Mouse (Mus musculus): Measurements from ENCODE around the gene Rnps1. TPM values are rescaled to one million over a fixed set of nuclear protein-coding genes. Genes with fewer than 3 reads are reported as not detected.
A peak's percentile ranks its signal among the peaks of the same experiment; 100 is the strongest.
"Not testable (repeated sequence)": the region's sequence is repeated elsewhere in the genome, so short reads cannot be mapped to it uniquely, and the experiment has no call there.

The Rnps1 gene
- polyA plus RNA-seq, 1 experiment from 2014 or later, result 318 TPM

GRCm38 (mm10) chr17:24407116-24407803 is 7.1 kb upstream of the Rnps1 start:
- no peaks in the 10 kb centered on the region for H3K9me3 ChIP-seq (replicated peaks)
- no peak overlapping the region for H3K4me2 ChIP-seq
- H3K4me1 ChIP-seq, result no peaks in the 10 kb centered on the region
- peaks cover 77% of the 10 kb centered on the region for H3K36me3 ChIP-seq
- H3K27ac ChIP-seq, result no peak overlapping the region
- no peak overlapping the region for H3K9ac ChIP-seq
- H3K27me3 ChIP-seq, result no peaks in the 10 kb centered on the region
- no peak overlapping the region for H3K4me3 ChIP-seq (replicated peaks)
- WGBS, result 86% methylated on average over 12 of the region's 12 CpGs
- no peak for ATAC-seq (replicated peaks; ENCODE audit: low FRiP score)

- peak overlapping the region; percentile 63 for H3K4me3 ChIP-seq (replicated peaks)
- peak overlapping the region; percentile 84 for H3K4me2 ChIP-seq
- 35% methylated on average over 22 of the region's 22 CpGs for WGBS
- H3K9me3 ChIP-seq (replicated peaks), result no peaks in the 10 kb centered on the region
- peaks cover 61% of the 10 kb centered on the region for H3K36me3 ChIP-seq
- H3K4me1 ChIP-seq, result peaks cover 36% of the 10 kb centered on the region
- no peaks in the 10 kb centered on the region for H3K27me3 ChIP-seq
- peak overlapping the region; percentile 95 for H3K27ac ChIP-seq
- ATAC-seq (replicated peaks; ENCODE audit: low FRiP score), result peak; percentile 55
- H3K9ac ChIP-seq, result peak overlapping the region; percentile 68
Measured at GRCm38 (mm10) chr17:24413557-24414211, 681 bp upstream of the Rnps1 start.

- H3K9ac ChIP-seq, result peak overlapping the region; percentile 75
- peak overlapping the region; percentile 84 for H3K4me2 ChIP-seq
- H3K36me3 ChIP-seq, result peaks cover 61% of the 10 kb centered on the region
- H3K27ac ChIP-seq, result peak overlapping the region; percentile 95
- H3K4me1 ChIP-seq, result peaks cover 36% of the 10 kb centered on the region
- H3K9me3 ChIP-seq (replicated peaks), result no peaks in the 10 kb centered on the region
- WGBS, result under 1% methylated on average over 21 of the region's 21 CpGs
- no peaks in the 10 kb centered on the region for H3K27me3 ChIP-seq
- H3K4me3 ChIP-seq (replicated peaks), result peak overlapping the region; percentile 63
- peak; percentile 7; the same call in 1 of the 2 replicates for ATAC-seq (replicated peaks; ENCODE audit: low FRiP score)
Measured at GRCm38 (mm10) chr17:24415011-24415410, 646 bp downstream of the Rnps1 start.

- Histone ChIP-seq H3K9ac (peak overlapping the region; percentile 75), H3K4me1 (peaks cover 36% of the 10 kb centered on the region), H3K9me3 (replicated peaks) (no peaks in the 10 kb centered on the region), H3K4me2 (peak overlapping the region; percentile 84), H3K27me3 (no peaks in the 10 kb centered on the region), H3K36me3 (peaks cover 61% of the 10 kb centered on the region), H3K4me3 (replicated peaks) (peak overlapping the region; percentile 63), H3K27ac (no peak overlapping the region)
- ATAC-seq (replicated peaks; ENCODE audit: low FRiP score), result no peak
- 76% methylated on average over 3 of the region's 3 CpGs for WGBS
Measured at GRCm38 (mm10) chr17:24416051-24416652, 1.8 kb downstream of the Rnps1 start.

GRCm38 (mm10) chr17:24423114-24423513 is 8.7 kb downstream of the Rnps1 start:
- Histone ChIP-seq H3K9me3 (replicated peaks) (no peaks in the 10 kb centered on the region), H3K27ac (no peak overlapping the region), H3K4me1 (peaks cover 15% of the 10 kb centered on the region), H3K36me3 (peaks cover 75% of the 10 kb centered on the region), H3K27me3 (no peaks in the 10 kb centered on the region), H3K9ac (no peak overlapping the region), H3K4me3 (replicated peaks) (no peak overlapping the region), H3K4me2 (no peak overlapping the region)
- 92% methylated on average over 4 of the region's 4 CpGs for WGBS
- ATAC-seq (replicated peaks; ENCODE audit: low FRiP score), result no peak

GRCm38 (mm10) chr17:24424489-24424888 is 10.1 kb downstream of the Rnps1 start:
- H3K4me2 ChIP-seq, result no peak overlapping the region
- H3K9me3 ChIP-seq (replicated peaks), result no peaks in the 10 kb centered on the region
- no peak overlapping the region for H3K4me3 ChIP-seq (replicated peaks)
- H3K9ac ChIP-seq, result no peak overlapping the region
- H3K36me3 ChIP-seq, result peaks cover 61% of the 10 kb centered on the region
- 93% methylated on average over 5 of the region's 5 CpGs for WGBS
- no peak for ATAC-seq (replicated peaks; ENCODE audit: low FRiP score)
- peaks cover 25% of the 10 kb centered on the region for H3K4me1 ChIP-seq
- H3K27ac ChIP-seq, result no peak overlapping the region
- no peaks in the 10 kb centered on the region for H3K27me3 ChIP-seq

GRCm38 (mm10) chr17:24425326-24425725 is 11.0 kb downstream of the Rnps1 start:
- H3K4me1 ChIP-seq, result peaks cover 29% of the 10 kb centered on the region
- H3K27me3 ChIP-seq; H3K9ac ChIP-seq; H3K4me2 ChIP-seq; H3K9me3 ChIP-seq (replicated peaks); H3K27ac ChIP-seq; H3K4me3 ChIP-seq (replicated peaks); ATAC-seq (replicated peaks; ENCODE audit: low FRiP score): not testable (repeated sequence)
- 89% methylated on average over 6 of the region's 8 CpGs for WGBS
- H3K36me3 ChIP-seq, result peaks cover 56% of the 10 kb centered on the region

- Histone ChIP-seq H3K9ac (no peak overlapping the region), H3K4me1 (peaks cover 29% of the 10 kb centered on the region), H3K36me3 (peaks cover 50% of the 10 kb centered on the region), H3K9me3 (replicated peaks) (no peaks in the 10 kb centered on the region), H3K4me2 (peak overlapping the region; percentile 66), H3K4me3 (replicated peaks) (peak overlapping the region; percentile 67; the same call in 1 of the 2 replicates), H3K27me3 (no peaks in the 10 kb centered on the region), H3K27ac (peak overlapping the region; percentile 98)
- WGBS, result 87% methylated on average over 7 of the region's 7 CpGs
- peak; percentile 1; the same call in 1 of the 2 replicates for ATAC-seq (replicated peaks; ENCODE audit: low FRiP score)
Measured at GRCm38 (mm10) chr17:24425905-24426304, 11.5 kb downstream of the Rnps1 start.

- Histone ChIP-seq H3K4me1 (peaks cover 29% of the 10 kb centered on the region), H3K4me3 (replicated peaks) (peak within 1 kb of the TSS; percentile 67), H3K9ac (peak within 1 kb of the TSS; percentile 81), H3K4me2 (peak within 1 kb of the TSS; percentile 66), H3K27me3 (no peaks in the 10 kb centered on the region), H3K36me3 (peaks cover 43% of the 10 kb centered on the region), H3K27ac (peak within 1 kb of the TSS; percentile 98), H3K9me3 (replicated peaks) (no peaks in the 10 kb centered on the region)
- WGBS, result under 1% methylated on average over 48 of the region's 48 CpGs
- peak; percentile 98 for ATAC-seq (replicated peaks; ENCODE audit: low FRiP score)
Measured at GRCm38 (mm10) chr17:24426471-24427169, 12.3 kb downstream of the Rnps1 start, which contains the start of gene Eci1. Eci1 (plus strand) TSS chr17:24426641.

- H3K27ac ChIP-seq, result peak overlapping the region; percentile 98
- peak overlapping the region; percentile 81 for H3K9ac ChIP-seq
- no peaks in the 10 kb centered on the region for H3K9me3 ChIP-seq (replicated peaks)
- 1% methylated on average over 8 of the region's 8 CpGs for WGBS
- H3K4me3 ChIP-seq (replicated peaks), result peak overlapping the region; percentile 67
- H3K4me2 ChIP-seq, result peak overlapping the region; percentile 66
- no peaks in the 10 kb centered on the region for H3K27me3 ChIP-seq
- H3K4me1 ChIP-seq, result peaks cover 29% of the 10 kb centered on the region
- peaks cover 37% of the 10 kb centered on the region for H3K36me3 ChIP-seq
- no peak for ATAC-seq (replicated peaks; ENCODE audit: low FRiP score)
Measured at GRCm38 (mm10) chr17:24427170-24427557, 12.8 kb downstream of the Rnps1 start.

GRCm38 (mm10) chr17:24429201-24429983 is 15.0 kb downstream of the Rnps1 start:
- Histone ChIP-seq H3K36me3 (peaks cover 35% of the 10 kb centered on the region), H3K27me3 (no peaks in the 10 kb centered on the region), H3K9ac (no peak overlapping the region), H3K4me3 (replicated peaks) (no peak overlapping the region), H3K9me3 (replicated peaks) (no peaks in the 10 kb centered on the region), H3K27ac (no peak overlapping the region), H3K4me2 (no peak overlapping the region), H3K4me1 (peaks cover 29% of the 10 kb centered on the region)
- ATAC-seq (replicated peaks; ENCODE audit: low FRiP score), result no peak
- 78% methylated on average over 14 of the region's 14 CpGs for WGBS

Data from kidney, embryonic 15.5 days (tissue).